Mouse (Mus musculus) erythroblast, embryonic 14.5 days (primary cell): Measurements from ENCODE around the gene Trpc2.

Experiments
- GATA1 ChIP-seq: IDR thresholded peaks from 2 replicates; pipeline ENCODE4 v1.6.1; 2012; ENCODE audit warnings: low read length, inconsistent platforms, mixed read lengths
- TAL1 ChIP-seq: IDR thresholded peaks from 3 replicates; pipeline ENCODE4 v1.6.1; 2012; ENCODE audit warnings: low read length, inconsistent platforms, mixed read lengths

- TF ChIP-seq GATA1: no peak
- TF ChIP-seq TAL1: no peak
These were observed 19.0 kb upstream of the Trpc2 start for GRCm38 (mm10) chr7:102063891-102064290.
